Mouse (Mus musculus): ENCODE data around the gene Furin. TPM values are rescaled to one million over a fixed set of nuclear protein-coding genes. Genes with fewer than 3 reads are reported as not detected.

Furin gene
- total and polyA plus RNA-seq, 3 experiments = 13.7 to 32.3 TPM; not detected in 1

- TF ChIP-seq CHD2 (IDR thresholded peaks at IDR 0.05; ENCODE audit: low read length) (peak; percentile 80), TAL1 (IDR thresholded peaks at IDR 0.05; ENCODE audit: low read length) (no peak), KAT2A (conservative IDR thresholded peaks at IDR 0.05; ENCODE audit: low read depth, low read length) (peak; percentile 55; the same call in 1 of the 2 replicates)
Measured at GRCm38 (mm10) chr7:80449620-80450091, 44.4 kb upstream of the Furin start (continued).

- Histone ChIP-seq H3K4me3 (ENCODE audit: control insufficient read depth in 1 of 2, insufficient read depth in 1 of 2, low read depth in 2 of 2, low read length in 2 of 2) (no peak overlapping the region), H3K27ac (ENCODE audit: control insufficient read depth, low read depth, low read length) (peak overlapping the region; percentile 99), H3K36me3 (ENCODE audit: control insufficient read depth in 1 of 2, insufficient read depth in 2 of 2, low read length in 2 of 2) (peaks cover 0 to 64% of the 10 kb centered on the region in 2 experiments; a peak in 2 of 4 replicates), H3K27me3 (ENCODE audit: control insufficient read depth in 1 of 2, insufficient read depth in 2 of 2, low read length in 2 of 2) (no peaks in the 10 kb centered on the region), H3K79me2 (ENCODE audit: control insufficient read depth, insufficient read depth, low read length, poor library complexity) (peaks cover 8% of the 10 kb centered on the region), H3K9me3 (replicated peaks; ENCODE audit: insufficient read depth, low read length) (no peaks in the 10 kb centered on the region), H3K4me1 (ENCODE audit: control insufficient read depth in 1 of 2, insufficient read depth in 2 of 2, low read length in 2 of 2) (peaks cover 36 to 84% of the 10 kb centered on the region in 2 experiments), H3K9ac (ENCODE audit: control insufficient read depth, low read depth, low read length, poor library complexity, severe bottlenecking) (no peak overlapping the region)
- DNase-seq (ENCODE audit: low read depth, low spot score) = peak; percentile 83
- peak; percentile 34; the same call in 1 of the 2 replicates for TF ChIP-seq RCOR1 (IDR thresholded peaks at IDR 0.05; ENCODE audit: low read depth, low read length)
- peak; percentile 75 for TF ChIP-seq TAL1 (IDR thresholded peaks at IDR 0.05; ENCODE audit: low read length)
- TF ChIP-seq USF2 (IDR thresholded peaks at IDR 0.05; ENCODE audit: borderline replicate concordance in 1 of 2, insufficient read depth in 1 of 2, low read depth in 1 of 2, low read length in 2 of 2) = no peak
- TF ChIP-seq MYB (IDR thresholded peaks at IDR 0.05; ENCODE audit: low read depth, low read length) = peak; percentile 18; the same call in 1 of the 2 replicates
- TF ChIP-seq TBP (IDR thresholded peaks at IDR 0.05; ENCODE audit: low read depth, low read length) = 0 out of 2 replicates have a peak, but pooled peaks have one; percentile 46
- peak; percentile 67 for TF ChIP-seq GATA1 (IDR thresholded peaks at IDR 0.05; ENCODE audit: low read depth, low read length)
- TF ChIP-seq EP300 (IDR thresholded peaks at IDR 0.05; ENCODE audit: low read depth in 1 of 2, low read length in 2 of 2) = peak; percentile 47 to 91
- no peak; the same call in 1 of the 2 replicates for TF ChIP-seq MXI1 (IDR thresholded peaks at IDR 0.05; ENCODE audit: low read depth, low read length)
- peak; percentile 54; the same call in 1 of the 2 replicates for TF ChIP-seq SIN3A (IDR thresholded peaks at IDR 0.05; ENCODE audit: low read length)
- no peak for TF ChIP-seq CHD1 (IDR thresholded peaks at IDR 0.05; ENCODE audit: low read depth, low read length)
- TF ChIP-seq MAZ (IDR thresholded peaks at IDR 0.05; ENCODE audit: low read depth, low read length) = 0 out of 2 replicates have a peak, but pooled peaks have one; percentile 53
- no peak for TF ChIP-seq CTCF (IDR thresholded peaks at IDR 0.05 in 2 of 3, conservative IDR thresholded peaks at IDR 0.05 in 1 of 3; ENCODE audit: control insufficient read depth in 1 of 3, insufficient read depth in 1 of 3, low read depth in 2 of 3, low read length in 3 of 3, poor library complexity in 1 of 3, severe bottlenecking in 1 of 3)
- TF ChIP-seq ETS1 (IDR thresholded peaks at IDR 0.05; ENCODE audit: low read depth, low read length) = peak; percentile 73; the same call in 1 of the 2 replicates
- peak; percentile 14; the same call in 1 of the 2 replicates for TF ChIP-seq NELFE (IDR thresholded peaks at IDR 0.05; ENCODE audit: low read depth, low read length)
- TF ChIP-seq TCF12 (IDR thresholded peaks at IDR 0.05; ENCODE audit: low read depth, low read length) = peak; percentile 91
- no peak for TF ChIP-seq SMC3 (IDR thresholded peaks at IDR 0.05; ENCODE audit: low read depth, low read length)
Measured at GRCm38 (mm10) chr7:80447336-80447735, 42.1 kb upstream of the Furin start.

Measured in MEL (cell line).